Mouse (Mus musculus) urinary bladder, postnatal 36 days (tissue): ENCODE measurements at regions not wholly inside any gene's neighbourhood (a gene's known extent, or its start where the extent isn't known, plus 50 kb on each side); places are given as distances from the start of the nearest gene placed in this dataset.

ENCODE experiments used
- DNase-seq, 2 experiments: peaks; one replicate each; pipeline ENCODE4 v3.0.0; 2022; ENCODE audit warnings: low spot score in 2 of 2, mixed read lengths in 1 of 2

GRCm38 (mm10) chr12:68554943-68555627 lies 603.9 kb downstream of the Rps29 start:
- no peak for DNase-seq

GRCm38 (mm10) chr12:68554292-68554691 lies 604.7 kb downstream of the Rps29 start:
- no peak for DNase-seq

GRCm38 (mm10) chr12:68541811-68542210 lies 617.2 kb downstream of the Rps29 start:
- no peak for DNase-seq

GRCm38 (mm10) chr12:68500794-68501193 lies 658.2 kb downstream of the Rps29 start:
- DNase-seq: no peak

GRCm38 (mm10) chr12:68463032-68463431 lies 696.0 kb downstream of the Rps29 start:
- DNase-seq: no peak

GRCm38 (mm10) chr12:68458196-68458595 lies 700.8 kb downstream of the Rps29 start:
- no peak for DNase-seq

- DNase-seq: no peak
Measured at GRCm38 (mm10) chr12:68426601-68427000, 732.4 kb downstream of the Rps29 start.

- no peak for DNase-seq
Measured at GRCm38 (mm10) chr12:68425006-68425405, 734.0 kb downstream of the Rps29 start.
